Mouse (Mus musculus): ENCODE measurements around the gene Actn4.

DNA sequence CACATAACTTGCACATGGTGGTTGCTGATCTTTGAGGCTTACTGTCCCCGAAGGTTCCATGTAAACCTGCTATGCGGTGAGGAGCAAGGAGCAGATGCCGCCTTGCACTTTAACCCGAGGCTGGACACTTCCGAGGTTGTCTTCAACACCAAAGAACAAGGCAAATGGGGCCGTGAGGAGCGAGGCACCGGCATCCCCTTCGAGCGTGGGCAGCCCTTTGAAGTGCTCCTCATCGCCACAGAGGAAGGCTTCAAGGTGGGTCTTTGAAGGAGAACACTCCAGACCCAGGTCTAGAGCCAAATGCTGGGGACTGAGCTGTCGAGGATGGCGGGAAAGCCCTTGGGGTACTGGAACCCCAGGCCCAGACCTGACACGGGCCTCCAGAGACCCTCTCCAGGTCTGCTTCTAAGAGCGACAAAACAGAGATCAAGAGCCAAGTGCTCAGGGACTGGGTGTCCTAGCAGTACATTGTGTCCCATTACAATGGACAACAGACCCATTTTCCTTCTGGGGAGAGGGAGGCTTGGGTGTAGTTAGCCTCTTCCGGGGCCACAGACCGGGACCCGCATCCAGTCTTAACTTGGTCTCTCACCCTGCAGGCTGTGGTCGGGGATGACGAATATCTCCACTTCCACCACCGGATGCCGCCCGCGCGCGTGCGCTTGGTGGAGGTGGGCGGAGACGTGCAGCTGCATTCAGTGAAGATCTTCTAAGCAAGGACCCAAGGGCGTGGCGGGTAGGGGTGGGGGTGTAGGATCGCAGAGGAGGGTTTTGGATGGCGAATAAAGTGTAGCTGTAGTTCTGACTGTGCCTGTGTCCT, 96.4 kb downstream of the Actn4 start:
- TF ChIP-seq CTCF (IDR thresholded peaks at IDR 0.05; ENCODE audit: low read depth), result peak; percentile 21; the same call in 1 of the 2 replicates
- no peak for TF ChIP-seq EP300 (IDR thresholded peaks at IDR 0.05; ENCODE audit: low read depth)

Measured in heart, postnatal 0 days (tissue).